Mouse (Mus musculus) Patski (cell line): ENCODE data around the gene Tmem104. TPM values are rescaled to one million over a fixed set of nuclear protein-coding genes. Genes with fewer than 3 reads are reported as not detected.

Experiments used
- ATAC-seq: fragments of 100-300 bp; one replicate; pipeline ENCODE4 v1.8.0; 2021
- CTCF ChIA-PET: fragments of 350-600 bp; sonication (Branson Sonifier 250); formaldehyde crosslinking; loops from one replicate; lab custom pipeline; 2022; ENCODE audit warnings: inconsistent platforms; lab: Charles Lee
- POLR2A ChIA-PET: fragments of 350-600 bp; sonication (Branson Sonifier 250); formaldehyde crosslinking; loops from one replicate; lab custom pipeline; 2022; ENCODE audit warnings: antibody characterized with exemption, inconsistent platforms; lab: Charles Lee
- DNase-seq: peaks from one replicate; pipeline ENCODE4 v3.0.0-alpha.2; 2011; ENCODE audit warnings: low read depth, low spot score
- H3K27me3 ChIP-seq: fragments of 371-371 bp; one replicate; pipeline ENCODE4 v1.5.1; 2021
- CTCF ChIP-seq: fragments of 100-300 bp; IDR thresholded peaks from one replicate; pipeline ENCODE4 v1.5.1; 2021
- in situ Hi-C: fragments of 300-500 bp; cut with MboI; formaldehyde crosslinking; loops from 3 replicates; pipeline ENCODE4 v1.11.1; 2018; ENCODE audit warnings: low pct_unique_long_range_greater_than_20kb, mixed read lengths
- polyA plus RNA-seq: library from polyadenylated mRNA; unstranded; gene quantifications from one replicate; pipeline ENCODE4 v1.2.3, GENCODE M21; 2021

Gene Tmem104
- polyA plus RNA-seq, 1 experiment from 2014 or later = 10.2 TPM

DNA sequence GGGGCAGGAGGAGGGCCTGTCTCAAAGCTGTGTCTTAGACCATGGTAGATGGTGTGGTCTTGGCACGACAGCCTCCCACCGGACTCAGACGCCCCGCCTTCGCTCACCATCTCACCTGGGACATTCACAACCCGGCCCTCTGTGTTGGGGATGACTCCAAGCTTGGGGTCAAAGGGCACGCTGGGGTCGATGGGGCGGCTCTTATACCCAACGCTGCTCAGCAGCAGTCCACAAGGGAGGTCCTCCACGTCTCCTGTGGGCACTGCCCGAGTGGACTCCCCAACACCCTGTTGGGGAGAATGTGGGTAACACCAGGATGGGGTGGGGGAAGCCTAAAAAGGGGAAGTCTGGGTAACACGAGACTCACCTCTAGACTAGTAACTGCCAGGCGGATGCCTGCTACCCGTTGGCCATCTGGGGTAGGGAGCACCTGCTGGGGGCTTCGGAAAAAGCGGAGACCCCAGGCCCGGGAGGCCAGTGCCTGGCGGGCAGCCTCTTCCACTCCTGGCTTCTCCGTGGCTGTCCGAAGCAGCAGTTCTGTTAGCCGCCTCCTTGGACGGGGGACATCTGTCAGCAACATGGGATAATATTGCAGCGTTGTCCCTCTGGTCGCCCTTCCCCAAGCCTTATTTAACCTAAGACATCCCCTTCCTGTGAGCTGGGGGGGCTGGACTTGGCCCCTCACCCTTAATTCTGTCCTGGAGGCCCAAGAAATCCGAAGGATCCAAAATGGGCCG lies 82.2 kb downstream of the Tmem104 start:
- peaks cover 22% of the 10 kb centered on the region for H3K27me3 ChIP-seq
- DNase-seq (no peak), ATAC-seq (no peak)
- TF ChIP-seq CTCF = no peak
- CTCF ChIA-PET = interaction anchor here (1.0 to 1.9 kb wide), 3 partner anchors 12 to 67 kb away, joined by 3 to 10 read pairs (median 3); no protein-coding TSS in a partner anchor
- POLR2A ChIA-PET = no interaction called here
- in situ Hi-C loops = loop anchor here (5.0 kb wide), 1 partner anchor 67 kb away; no protein-coding TSS in a partner anchor

DNA sequence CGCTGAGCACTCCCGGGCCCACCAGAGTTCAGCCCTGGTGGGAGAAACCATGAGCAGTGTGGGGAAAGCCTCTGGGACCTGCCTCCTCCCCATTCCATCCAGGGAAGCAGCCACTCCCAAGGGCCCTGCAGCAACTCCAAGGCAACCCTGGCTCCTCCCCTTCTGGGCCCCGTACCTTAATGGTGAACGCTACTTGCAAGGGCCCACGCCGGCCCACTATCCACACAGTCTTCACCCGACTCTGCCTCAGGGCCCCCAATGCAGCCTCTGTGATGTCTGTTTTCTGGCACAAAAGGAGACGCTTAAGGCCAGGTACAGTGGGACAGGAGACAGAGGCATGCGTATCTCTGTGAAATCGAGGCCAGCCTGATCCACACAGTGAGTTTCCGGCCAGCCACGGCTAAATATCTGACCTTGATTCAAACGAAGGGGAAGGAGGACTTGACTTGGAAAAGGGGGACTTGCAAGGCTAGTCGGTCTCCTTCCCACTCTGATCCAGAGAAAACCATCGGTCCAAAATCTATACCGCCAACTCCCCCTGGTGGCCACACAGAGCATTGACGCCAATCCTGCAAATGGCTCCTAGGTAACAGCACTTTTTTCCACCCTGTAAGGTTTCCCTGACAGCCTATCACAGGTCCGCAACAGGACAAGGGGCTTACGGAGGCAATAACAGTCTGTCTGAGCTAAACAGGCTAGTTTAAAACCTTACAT lies 83.0 kb downstream of the Tmem104 start:
- CTCF ChIA-PET = interaction anchor here (1.2 to 2.0 kb wide), 4 partner anchors 49 to 71 kb away, joined by 3 to 11 read pairs (median 6); no protein-coding TSS in a partner anchor
- peaks cover 15% of the 10 kb centered on the region for H3K27me3 ChIP-seq
- TF ChIP-seq CTCF = peak; percentile 94
- no peak for DNase-seq
- in situ Hi-C loops = loop anchor here (5.0 kb wide), 1 partner anchor 68 kb away; no protein-coding TSS in a partner anchor
- POLR2A ChIA-PET = no interaction called here
- no peak for ATAC-seq

DNA sequence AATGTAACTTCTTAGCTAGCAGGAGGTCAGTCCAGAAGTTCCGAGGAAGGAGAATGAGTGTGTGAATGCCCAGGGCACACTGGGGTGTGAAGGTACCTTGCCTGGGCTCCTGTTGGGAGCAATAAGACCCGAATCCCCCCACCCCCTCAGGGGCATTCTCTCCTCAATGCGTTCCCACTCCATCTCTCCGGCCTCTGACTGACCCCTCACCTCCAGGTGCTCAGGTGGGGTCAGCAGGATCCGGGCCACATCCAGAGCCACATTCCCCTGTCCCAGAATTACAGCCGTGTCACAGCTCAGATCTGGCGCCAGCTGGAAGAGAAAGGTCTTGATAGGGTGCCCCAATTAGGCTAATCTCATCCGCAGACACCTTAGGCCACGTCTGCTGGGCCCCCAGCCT lies 83.8 kb downstream of the Tmem104 start:
- ChIA-PET CTCF (interaction anchor here (1.1 to 2.0 kb wide), 4 partner anchors 56 to 112 kb away, joined by 3 to 11 read pairs (median 6); no protein-coding TSS in a partner anchor), POLR2A (no interaction called here)
- TF ChIP-seq CTCF = no peak
- DNase-seq (no peak), ATAC-seq (no peak)
- in situ Hi-C loops = loop anchor here (5.0 kb wide), 1 partner anchor 69 kb away; no protein-coding TSS in a partner anchor
- peaks cover 8% of the 10 kb centered on the region for H3K27me3 ChIP-seq

GRCm38 (mm10) chr11:115271481-115271880 lies 84.2 kb downstream of the Tmem104 start:
- DNase-seq = no peak
- POLR2A ChIA-PET = no interaction called here
- CTCF ChIA-PET = interaction anchor here (1.1 to 2.0 kb wide), 4 partner anchors 56 to 112 kb away, joined by 3 to 11 read pairs (median 6); no protein-coding TSS in a partner anchor
- in situ Hi-C loops = loop anchor here (5.0 kb wide), 1 partner anchor 69 kb away; no protein-coding TSS in a partner anchor
- ATAC-seq = no peak
- no peak for TF ChIP-seq CTCF
- H3K27me3 ChIP-seq = peaks cover 3% of the 10 kb centered on the region

DNA sequence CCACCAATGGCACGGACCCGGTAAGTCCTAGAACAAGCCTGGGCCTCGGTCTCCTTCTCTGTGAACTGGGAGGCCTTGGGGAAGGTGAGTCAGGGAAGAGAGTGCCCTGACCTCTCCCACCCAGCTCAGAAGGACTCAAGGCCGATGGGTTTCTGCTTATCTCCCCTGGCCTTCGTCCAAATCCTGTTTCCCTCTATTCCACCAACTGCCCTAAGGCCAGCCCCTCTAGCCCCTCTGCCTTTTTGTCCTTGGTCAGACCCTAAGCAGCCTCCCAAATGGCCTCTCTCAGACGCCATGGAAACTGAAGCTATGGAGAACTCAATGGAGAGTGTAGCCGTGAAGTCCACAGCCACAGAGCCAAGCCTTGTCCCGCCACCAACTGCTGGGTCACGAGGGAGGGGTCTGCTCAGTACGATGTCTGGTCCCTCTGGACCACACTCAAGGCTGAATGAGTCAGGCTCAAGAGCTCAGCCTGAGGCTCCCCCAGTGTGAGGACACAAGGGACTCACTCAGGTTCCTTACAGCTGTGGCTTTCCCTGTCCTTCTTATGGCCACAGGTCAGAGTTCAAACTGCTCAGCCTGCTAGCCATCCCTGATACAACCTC lies 85.7 kb downstream of the Tmem104 start:
- CTCF ChIA-PET = interaction anchor here (4.2 kb wide), 1 partner anchor 71 kb away, joined by 23 read pairs; no protein-coding TSS in a partner anchor
- in situ Hi-C loops = loop anchor here (5.0 kb wide), 1 partner anchor 71 kb away; no protein-coding TSS in a partner anchor
- POLR2A ChIA-PET = no interaction called here
- H3K27me3 ChIP-seq = no peaks in the 10 kb centered on the region
- DNase-seq = no peak
- no peak for TF ChIP-seq CTCF
- no peak for ATAC-seq

DNA sequence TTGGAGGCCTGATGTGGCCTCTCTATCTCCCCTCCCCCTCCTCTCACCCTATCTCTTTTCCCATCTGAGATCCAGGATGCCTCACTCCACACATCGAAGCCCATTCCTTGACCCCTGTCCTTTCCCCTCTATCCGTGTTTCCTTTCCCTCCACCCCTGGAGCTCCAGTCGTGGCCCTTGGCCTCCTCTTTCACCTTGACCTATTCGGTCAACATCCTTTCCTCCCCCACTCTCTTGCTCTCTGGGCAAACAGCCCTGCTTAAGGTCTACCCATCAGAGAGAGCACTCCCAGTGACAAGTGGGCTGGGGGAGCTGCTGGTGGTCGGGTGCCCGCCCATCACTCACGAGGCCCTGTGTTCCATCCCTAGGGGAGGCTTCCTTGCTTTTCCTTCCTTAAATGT lies 86.4 kb downstream of the Tmem104 start:
- in situ Hi-C loops = loop anchor here (5.0 kb wide), 1 partner anchor 71 kb away; no protein-coding TSS in a partner anchor
- DNase-seq = no peak
- no peak for TF ChIP-seq CTCF
- ChIA-PET CTCF (interaction anchor here (4.2 kb wide), 1 partner anchor 72 kb away, joined by 23 read pairs; no protein-coding TSS in a partner anchor), POLR2A (no interaction called here)
- no peak for ATAC-seq
- H3K27me3 ChIP-seq = no peaks in the 10 kb centered on the region

DNA sequence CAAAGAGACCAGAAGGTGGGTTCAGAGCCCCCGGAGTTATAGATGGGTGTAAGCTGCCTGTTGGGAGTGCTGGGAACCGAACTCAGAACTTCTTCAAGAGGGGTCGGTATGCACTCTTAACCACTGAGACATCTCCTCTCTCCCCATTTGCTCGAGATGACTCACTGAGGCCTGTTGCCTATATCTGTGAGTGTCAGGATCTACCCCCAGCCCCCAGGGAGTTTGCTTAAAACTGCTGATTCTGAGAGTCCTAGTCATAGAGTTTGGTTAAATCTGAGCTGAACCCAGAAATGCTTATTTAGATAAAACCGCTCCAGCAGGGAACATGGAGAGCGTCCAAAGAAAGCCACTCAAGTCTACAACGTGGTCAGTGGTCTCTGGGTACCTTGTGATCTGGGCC lies 86.9 kb downstream of the Tmem104 start:
- ChIA-PET CTCF (interaction anchor here (4.2 kb wide), 1 partner anchor 72 kb away, joined by 23 read pairs; no protein-coding TSS in a partner anchor), POLR2A (no interaction called here)
- TF ChIP-seq CTCF = no peak
- H3K27me3 ChIP-seq = no peaks in the 10 kb centered on the region
- in situ Hi-C loops = loop anchor here (5.0 kb wide), 1 partner anchor 72 kb away; no protein-coding TSS in a partner anchor
- no peak for DNase-seq
- no peak for ATAC-seq

GRCm38 (mm10) chr11:115274771-115275170 lies 87.5 kb downstream of the Tmem104 start:
- CTCF ChIA-PET = interaction anchor here (1.1 to 4.2 kb wide), 2 partner anchors 73 to 87 kb away, joined by 3 to 23 read pairs; partner anchors contain the start of genes Nat9 and Tmem104
- ATAC-seq (no peak), DNase-seq (no peak)
- POLR2A ChIA-PET = interaction anchor here (1.1 to 1.4 kb wide), 2 partner anchors 31 to 70 kb away, joined by 3 read pairs; no protein-coding TSS in a partner anchor
- H3K27me3 ChIP-seq = no peaks in the 10 kb centered on the region
- TF ChIP-seq CTCF = no peak
- in situ Hi-C loops = loop anchor here (5.0 kb wide), 1 partner anchor 72 kb away; no protein-coding TSS in a partner anchor

DNA sequence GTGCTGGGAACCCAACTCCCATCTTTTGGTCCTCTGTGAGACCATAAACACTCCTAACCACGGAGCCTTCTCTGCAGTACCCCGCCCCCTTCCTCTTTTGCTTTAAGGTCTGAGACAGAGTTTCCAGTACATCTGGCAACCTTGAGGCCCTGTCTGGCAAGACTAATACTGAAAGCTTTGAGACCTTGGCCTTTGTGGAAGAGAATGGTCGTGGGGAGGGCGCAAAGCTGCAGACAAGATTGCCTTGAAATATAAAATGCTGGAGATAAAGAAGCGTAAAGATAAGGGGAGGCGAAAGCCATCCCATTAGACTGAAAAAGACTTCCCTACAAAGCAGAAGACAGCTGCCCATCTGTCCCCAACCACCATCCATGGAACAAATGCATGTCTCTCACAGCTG lies 88.2 kb downstream of the Tmem104 start:
- no peak for TF ChIP-seq CTCF
- ATAC-seq (no peak), DNase-seq (no peak)
- in situ Hi-C loops = no loop called here
- no peaks in the 10 kb centered on the region for H3K27me3 ChIP-seq
- ChIA-PET CTCF (interaction anchor here (1.1 to 4.2 kb wide), 4 partner anchors 16 to 115 kb away, joined by 3 to 23 read pairs (median 8); partner anchors contain the start of genes Nat9 and Tmem104), POLR2A (interaction anchor here (1.1 to 1.4 kb wide), 3 partner anchors 12 to 71 kb away, joined by 3 read pairs; no protein-coding TSS in a partner anchor)
